Mouse (Mus musculus) hematopoietic stem cell, adult 5-6 weeks (primary cell): ENCODE data around the gene Myl12a. TPM values are rescaled to one million over a fixed set of nuclear protein-coding genes. Genes with fewer than 3 reads are reported as not detected.
A peak's percentile ranks its signal among the peaks of the same experiment; 100 is the strongest.

Source experiments
- ATAC-seq, 2 experiments: fragments of 125-278 bp in 1 of 2; replicated peaks in 1 of 2; 2 replicates each; pipeline ENCODE4 v1.8.0; 2016 to 2017; ENCODE audit warnings: inconsistent platforms in 2 of 2, mild to moderate bottlenecking in 2 of 2, moderate number of reproducible peaks in 2 of 2, low read depth in 1 of 2, moderate TSS enrichment in 1 of 2; ENCODE audit not compliant: low FRiP score in 2 of 2, poor library complexity in 2 of 2, severe bottlenecking in 2 of 2, insufficient read depth in 1 of 2, low TSS enrichment in 1 of 2
- total RNA-seq: library from RNA; stranded (forward); fragments of 172-1452, 232-1000 nt; gene quantifications from 2 replicates; pipeline ENCODE4 v1.2.3, GENCODE M21; 2017

The Myl12a gene
- total RNA-seq, 1 experiment from 2014 or later: 159 TPM

DNA sequence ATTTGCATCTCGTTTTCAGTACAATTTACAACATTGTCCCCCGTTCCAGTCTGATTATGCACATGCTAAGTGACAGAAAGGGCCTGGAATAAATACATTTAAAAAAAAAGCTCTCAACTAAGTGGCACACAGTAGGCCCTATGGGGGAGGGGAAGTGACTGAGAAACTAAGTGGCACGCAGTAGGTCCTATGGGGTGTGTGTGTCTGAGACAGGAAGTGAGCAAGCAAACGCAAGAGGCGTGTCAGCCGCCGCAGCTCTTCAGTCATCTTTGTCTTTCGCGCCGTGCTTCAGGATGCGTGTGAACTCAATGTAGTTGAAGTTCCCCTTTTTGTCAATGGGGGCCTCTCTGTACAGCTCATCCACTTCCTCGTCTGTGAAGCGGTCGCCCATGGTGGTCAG, 28.6 kb downstream of the Myl12a start:
- peak; percentile 88 to 93 for ATAC-seq

DNA sequence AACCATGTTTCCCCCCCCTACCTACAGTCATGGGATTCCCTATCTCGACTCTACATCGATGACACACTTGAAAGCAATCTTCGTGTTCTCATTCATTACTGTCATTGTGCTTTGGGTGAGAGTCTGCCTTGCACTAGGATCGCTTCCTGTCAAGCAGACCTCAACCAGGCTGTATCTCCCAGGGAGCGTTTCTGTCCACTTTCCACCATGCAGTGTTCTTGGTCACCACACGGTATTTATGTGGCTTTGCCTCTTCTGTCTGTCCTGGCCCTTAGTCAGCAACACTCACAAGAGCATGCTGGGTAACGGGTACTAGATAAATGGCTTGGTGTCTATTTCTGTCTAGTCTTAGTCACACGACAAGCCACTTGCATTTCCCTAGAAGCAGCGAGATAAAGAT, 29.3 kb downstream of the Myl12a start:
- ATAC-seq: no peak

DNA sequence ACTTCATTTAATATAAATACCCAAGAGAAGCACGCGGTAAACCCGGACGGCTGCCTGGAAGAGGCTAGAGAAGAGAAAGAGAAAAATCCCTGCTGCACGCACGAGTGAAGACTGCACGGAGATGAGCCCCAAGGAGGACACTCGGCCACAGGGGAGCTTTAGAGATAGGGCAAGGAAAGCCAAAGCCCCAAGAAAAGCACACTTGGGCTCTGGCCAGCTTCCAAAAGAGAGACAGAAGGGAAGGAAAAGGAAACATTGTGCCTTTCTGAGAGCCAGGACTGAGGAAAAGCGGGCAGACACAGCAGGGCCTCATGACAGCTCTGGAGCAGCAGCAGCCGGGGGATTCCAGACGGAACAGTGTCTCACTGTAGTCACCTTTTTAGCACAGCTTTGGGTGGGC, 31.5 kb downstream of the Myl12a start:
- ATAC-seq: no peak

DNA sequence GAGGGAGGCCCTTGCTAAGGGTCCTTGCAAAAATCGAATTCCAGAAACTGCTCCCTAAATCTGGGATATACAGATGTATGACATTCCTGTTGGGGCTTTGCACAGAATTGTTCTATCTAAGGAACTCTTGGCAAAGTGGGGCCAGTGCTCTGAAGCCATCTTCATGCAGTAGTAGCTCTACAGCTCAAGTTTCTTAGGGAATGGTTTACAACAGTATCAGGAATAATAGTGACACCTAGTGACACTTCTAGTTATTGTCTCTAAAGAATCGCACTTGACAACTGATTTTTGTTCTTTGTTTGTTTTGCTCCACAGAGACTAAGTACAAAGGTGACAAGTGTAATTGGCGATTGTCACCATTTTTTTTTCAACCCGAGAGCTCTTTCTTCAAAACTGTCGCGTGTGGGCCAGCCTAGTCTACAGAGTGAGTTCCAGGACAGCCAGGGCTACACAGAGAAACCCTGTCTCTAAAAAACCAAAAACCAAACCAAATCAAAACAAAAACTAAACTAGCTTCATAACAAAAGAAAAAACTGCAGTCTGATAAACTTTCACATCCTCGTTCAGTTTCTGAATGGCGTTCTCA, 34.0 kb downstream of the Myl12a start:
- peak; percentile 51 to 61; a peak in 3 of 4 replicates for ATAC-seq

DNA sequence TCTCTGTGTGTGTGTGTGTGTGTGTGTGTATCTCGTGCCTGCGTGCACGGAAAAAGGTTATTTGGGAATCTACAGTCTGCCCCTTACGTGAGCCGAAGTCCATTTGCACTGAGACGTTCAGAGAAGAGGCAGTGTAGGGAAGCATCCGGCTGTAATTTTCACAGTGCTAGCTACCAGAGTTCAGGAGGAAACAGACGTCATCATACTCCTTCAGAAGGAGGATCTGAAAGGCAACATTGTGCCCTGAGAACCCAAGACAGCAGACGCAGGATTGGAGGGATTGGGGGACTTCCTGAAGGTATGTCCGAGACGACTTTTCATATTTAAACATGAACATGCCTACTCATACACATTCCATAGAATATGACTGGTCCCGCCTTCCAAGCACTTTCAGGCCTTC, 35.0 kb downstream of the Myl12a start:
- no peak; a peak in 1 of 4 replicates for ATAC-seq

DNA sequence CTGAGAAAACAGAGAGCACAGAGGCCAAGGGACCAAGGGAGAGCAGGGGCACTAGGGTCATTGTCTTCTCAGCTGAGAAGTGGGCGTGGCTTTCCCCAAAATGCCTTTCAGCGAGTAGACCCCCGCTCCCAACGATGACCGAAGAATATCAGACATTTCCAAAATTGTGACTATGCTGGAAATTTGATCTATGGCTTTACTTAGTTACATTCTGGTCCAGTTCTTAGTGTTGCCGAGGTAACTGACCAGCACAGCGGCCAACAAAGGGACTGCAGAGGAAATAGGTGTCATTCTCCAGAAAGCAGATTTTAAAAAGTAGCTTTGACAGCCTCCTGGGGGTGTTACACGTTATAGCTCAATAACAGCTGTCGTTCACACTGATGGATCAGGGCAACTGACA, 35.5 kb downstream of the Myl12a start:
- no peak for ATAC-seq

DNA sequence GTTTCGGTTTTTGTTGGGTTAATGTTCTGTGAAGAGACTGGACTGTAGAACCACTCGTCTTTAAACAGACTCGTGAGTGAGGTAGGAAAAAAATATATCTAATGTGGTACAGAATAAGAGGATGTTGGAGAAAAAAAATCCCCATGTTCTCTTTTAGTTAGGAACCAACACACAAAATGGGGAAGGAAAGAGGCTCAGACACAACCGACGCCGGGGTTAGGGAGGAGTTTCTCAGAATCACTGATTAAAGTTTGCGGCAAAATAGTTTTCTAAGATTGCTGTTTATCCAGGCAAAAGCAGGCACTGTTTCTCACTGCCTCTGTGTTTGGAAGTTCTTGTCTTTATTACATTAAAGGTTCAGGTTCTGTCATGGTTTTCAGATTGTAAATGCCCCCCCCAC, 36.6 kb downstream of the Myl12a start:
- peak; percentile 17 to 38; a peak in 2 of 4 replicates for ATAC-seq

DNA sequence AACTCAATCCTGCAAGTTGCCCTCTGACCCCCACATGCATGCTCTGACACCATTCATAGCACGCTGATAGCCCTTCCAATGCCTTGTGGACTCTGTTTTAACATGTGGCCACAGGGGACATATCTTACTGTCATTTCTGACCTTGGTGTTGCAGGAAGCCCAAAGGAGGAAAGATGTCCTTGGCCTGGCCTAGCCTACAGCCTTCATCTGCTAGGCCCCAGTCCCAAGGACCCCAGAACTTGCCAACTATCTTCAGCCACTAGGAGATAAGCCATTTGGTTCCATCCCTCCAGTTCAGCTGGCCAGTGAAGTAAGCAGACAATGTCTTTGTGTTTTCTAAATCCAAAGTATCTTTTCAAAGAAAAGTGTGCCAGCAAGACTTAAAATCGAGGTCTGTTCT, 37.4 kb downstream of the Myl12a start:
- ATAC-seq: no peak

DNA sequence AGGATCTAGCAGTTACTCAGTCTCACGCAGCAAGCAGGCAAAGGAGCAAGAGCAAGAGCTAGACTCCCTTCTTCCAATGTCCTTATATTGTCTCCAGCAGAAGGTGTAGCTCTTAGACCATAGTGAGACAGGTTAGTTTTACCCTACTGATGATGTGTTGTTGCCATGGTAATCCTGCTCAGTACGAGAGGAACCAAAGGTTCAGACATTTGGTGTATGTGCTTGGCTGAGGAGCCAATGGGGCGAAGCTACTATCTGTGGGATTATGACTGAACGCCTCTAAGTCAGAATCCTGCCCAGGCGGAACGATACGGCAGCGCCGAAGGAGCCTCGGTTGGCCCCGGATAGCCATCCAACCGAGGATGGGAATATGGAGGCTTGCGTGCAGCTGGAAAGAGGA, 39.1 kb downstream of the Myl12a start:
- ATAC-seq: peak; percentile 86 to 94

DNA sequence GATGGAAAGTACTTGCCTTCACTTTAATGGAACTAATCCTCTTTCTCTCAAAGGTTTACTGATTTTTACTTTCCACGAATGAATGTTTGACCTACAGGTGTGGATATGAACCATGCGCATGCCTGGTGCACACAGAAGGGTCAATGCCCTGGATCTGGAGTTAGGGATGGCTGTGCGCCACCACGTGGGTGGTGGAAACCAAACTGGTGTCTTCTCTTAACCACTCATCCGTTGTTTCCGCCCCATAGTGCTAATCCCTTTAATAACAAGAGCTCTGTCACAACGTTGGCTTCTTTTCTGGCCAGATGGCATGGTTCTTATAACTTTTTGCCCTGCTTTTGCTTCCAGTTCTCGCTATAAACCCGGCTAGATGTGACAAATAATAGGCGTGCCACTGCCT, 51.4 kb downstream of the Myl12a start:
- ATAC-seq: no peak

DNA sequence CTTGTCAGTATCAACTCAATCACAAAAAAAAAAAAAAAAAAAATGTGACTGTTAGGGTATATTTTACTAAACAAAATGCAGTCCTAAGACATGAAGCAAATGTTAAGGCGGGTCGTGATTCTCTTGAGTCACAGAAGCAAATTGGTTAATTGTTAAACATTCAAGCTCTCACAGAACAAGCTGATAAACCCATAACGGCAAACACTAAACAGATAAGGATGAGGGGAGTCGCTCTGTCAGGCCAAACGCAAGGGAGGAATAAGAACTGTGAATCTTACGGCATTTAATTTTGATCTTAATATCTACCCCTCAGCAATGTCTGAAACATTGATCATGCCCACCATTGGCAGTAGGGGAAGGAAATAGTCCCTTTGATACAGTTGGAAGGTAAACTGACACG, 53.5 kb downstream of the Myl12a start:
- ATAC-seq: no peak

DNA sequence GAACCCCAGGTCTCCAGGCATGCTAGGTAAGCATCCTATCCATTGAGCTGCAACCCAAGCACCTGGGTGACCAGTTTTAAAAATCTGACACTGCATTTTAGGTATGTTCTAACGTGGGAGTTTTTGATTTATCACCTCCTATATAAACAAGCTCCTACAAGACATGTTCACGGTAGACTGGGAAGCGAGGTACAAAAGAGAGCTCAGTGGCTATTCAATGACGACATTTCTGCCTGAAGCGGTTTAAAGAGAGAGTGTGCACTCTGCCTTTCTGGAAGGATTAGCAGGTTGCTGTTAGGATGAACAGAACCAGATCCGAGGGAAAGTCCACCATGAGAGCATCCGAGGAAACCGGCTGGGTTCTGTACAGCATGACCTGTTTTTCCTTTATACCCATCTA, 54.0 kb downstream of the Myl12a start:
- no peak for ATAC-seq

DNA sequence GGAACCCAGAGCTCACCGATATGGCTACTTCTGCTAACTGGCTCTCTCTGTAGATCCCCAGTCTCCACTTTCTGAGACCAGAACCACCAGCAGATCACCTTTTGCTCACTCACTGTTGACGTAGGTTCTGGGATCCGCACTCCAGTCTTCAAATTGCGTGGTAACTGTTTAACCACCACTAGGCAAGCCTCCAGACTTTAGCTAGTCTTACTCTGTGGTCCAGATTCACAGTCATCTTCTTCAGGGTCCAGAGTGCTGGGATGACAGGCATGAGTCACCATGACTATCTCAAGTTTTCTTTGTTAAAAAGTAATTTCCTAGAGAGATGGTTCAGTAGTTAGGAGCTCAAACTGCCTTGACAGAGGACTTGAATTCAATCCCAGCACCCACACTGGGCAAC, 58.9 kb downstream of the Myl12a start:
- ATAC-seq: no peak

Other genes starting within 250 kb of the Myl12a start
- 78.9 and 84.6 TPM in 2 replicates for gene Tgif1, start 149.3 kb downstream of the Myl12a start, total RNA-seq
- 1.8 and 2.0 TPM in 2 replicates for gene Myom1, start 245 bp downstream of the Myl12a start, total RNA-seq
- gene Lpin2, start 179.7 kb upstream of the Myl12a start, total RNA-seq: 54.8 and 72.9 TPM in 2 replicates